13 mouse cellular contexts compared by ENCODE assay signal in the genomic region with DNA sequence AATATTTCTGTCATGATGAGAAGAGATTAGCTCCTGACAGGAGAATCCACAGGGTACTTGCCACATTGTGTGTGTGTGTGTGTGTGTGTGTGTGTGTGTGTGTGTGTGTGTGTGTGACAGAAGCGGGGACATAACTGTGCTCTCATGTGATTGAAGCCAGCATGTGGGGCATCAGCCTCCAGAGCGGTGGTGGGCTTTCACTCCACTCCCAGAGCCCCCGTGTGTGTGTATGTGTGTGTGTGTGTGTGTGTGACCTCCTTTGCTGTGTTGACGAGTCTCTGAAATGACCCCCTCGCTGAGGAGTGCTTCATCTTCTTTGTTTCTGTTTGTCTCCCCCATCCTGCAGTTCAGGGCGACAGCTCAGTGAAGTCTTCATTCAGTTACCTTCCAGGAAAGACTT.
DNase-seq lines count a peak whose midpoint lies in the region; ATAC-seq and TF ChIP-seq lines count a peak whose summit lies in the region.
"Had no signal": no experiment of that assay in that cellular context is flagged by ENCODE, and none has a peak within 500 bp of the region (broad histone marks: within the 10 kb centered on the region; RNA-seq: fewer than 3 reads in every experiment).

No protein-coding gene starts in this region.

- no peaks in the 10 kb centered on the region for H3K9me3 ChIP-seq in forebrain, embryonic 13.5 days (replicated peaks)
- H3K9me3 ChIP-seq in limb, embryonic 10.5 days (replicated peaks) = no peaks in the 10 kb centered on the region
- no peaks in the 10 kb centered on the region for H3K9me3 ChIP-seq in neural tube, embryonic 14.5 days (ENCODE audit: control insufficient read depth, low read length)

- peaks cover 33% of the 10 kb centered on the region for H3K36me3 ChIP-seq in forebrain, embryonic 13.5 days (ENCODE audit: poor library complexity, severe bottlenecking)
- peaks cover 44% of the 10 kb centered on the region for H3K36me3 ChIP-seq in limb, embryonic 10.5 days
- H3K36me3 ChIP-seq in neural tube, embryonic 14.5 days (ENCODE audit: control insufficient read depth, insufficient read depth, low read length) = peaks cover 10% of the 10 kb centered on the region

- peak; percentile 26 to 44 for DNase-seq in cerebellum, postnatal 10 days
- no peak for DNase-seq in limb, embryonic 10.5 days (ENCODE audit: low spot score)
- DNase-seq in left cerebral cortex, adult 2 months (ENCODE audit: extremely low spot score in 1 of 2, low spot score in 2 of 2) = no peak
- no peak for DNase-seq in right cerebral cortex, adult 18-20 months
- DNase-seq: cerebellum, adult 9-10 months; heart, postnatal 10 days; thymus, postnatal 36 days had no signal

- no peaks in the 10 kb centered on the region for H3K27me3 ChIP-seq in forebrain, embryonic 13.5 days
- no peaks in the 10 kb centered on the region for H3K27me3 ChIP-seq in limb, embryonic 10.5 days (ENCODE audit: low read depth, poor library complexity, severe bottlenecking)
- no peaks in the 10 kb centered on the region for H3K27me3 ChIP-seq in neural tube, embryonic 14.5 days (ENCODE audit: control insufficient read depth, insufficient read depth, low read length)

- peaks cover 36% of the 10 kb centered on the region for H3K4me1 ChIP-seq in forebrain, embryonic 13.5 days
- H3K4me1 ChIP-seq in limb, embryonic 10.5 days = peaks cover 18% of the 10 kb centered on the region
- H3K4me1 ChIP-seq in neural tube, embryonic 14.5 days (ENCODE audit: control insufficient read depth, insufficient read depth, low read length) = peaks cover 19% of the 10 kb centered on the region

- intact Hi-C loops in left cerebral cortex, adult 2 months (cut with DNase I) = no loop called here

- peak overlapping the region; percentile 54; the same call in 1 of the 2 replicates for H3K9ac ChIP-seq in forebrain, embryonic 13.5 days
- H3K9ac ChIP-seq in neural tube, embryonic 14.5 days (replicated peaks; ENCODE audit: low read depth, low read length) = peak overlapping the region; percentile 33; the same call in 1 of the 2 replicates

- WGBS in forebrain, embryonic 13.5 days = 10% methylated on average over 5 of the region's 6 CpGs
- WGBS in limb, embryonic 10.5 days = 87% methylated on average over 6 of the region's 6 CpGs
- WGBS in neural tube, embryonic 14.5 days = 24% methylated on average over 6 of the region's 6 CpGs

- peak overlapping the region; percentile 56 for H3K4me2 ChIP-seq in forebrain, embryonic 13.5 days
- H3K4me2 ChIP-seq in neural tube, embryonic 14.5 days (ENCODE audit: low read depth, low read length) = peak overlapping the region; percentile 35; the same call in 1 of the 2 replicates

- TF ChIP-seq CTCF in left cerebral cortex, adult 2 months (IDR thresholded peaks at IDR 0.05) = no peak

- peak overlapping the region; percentile 97 for H3K27ac ChIP-seq in forebrain, embryonic 13.5 days
- H3K27ac ChIP-seq in limb, embryonic 10.5 days = peak overlapping the region; percentile 83
- peak overlapping the region; percentile 93 for H3K27ac ChIP-seq in neural tube, embryonic 14.5 days (ENCODE audit: low read depth, low read length)
- H3K27ac ChIP-seq in left cerebral cortex, adult 2 months = no peak overlapping the region
- H3K27ac ChIP-seq: kidney, postnatal 0 days had no signal

- ATAC-seq in cerebellum, adult (ENCODE audit: insufficient number of reproducible peaks, low FRiP score, low TSS enrichment) = no peak
- ATAC-seq in forebrain, embryonic 13.5 days = peak; percentile 67
- peak; percentile 66 for ATAC-seq in neural tube, embryonic 14.5 days (ENCODE audit: low read depth)
- ATAC-seq in granulocyte monocyte progenitor cell, adult 5-6 weeks (replicated peaks; ENCODE audit: poor library complexity, severe bottlenecking) = no peak

- 0 out of 2 replicates have a peak overlapping the region, but pooled peaks have one; percentile 11 for H3K4me3 ChIP-seq in forebrain, embryonic 13.5 days
- H3K4me3 ChIP-seq in limb, embryonic 10.5 days = no peak overlapping the region
- no peak overlapping the region for H3K4me3 ChIP-seq in neural tube, embryonic 14.5 days (ENCODE audit: low read depth, low read length)
- no peak overlapping the region for H3K4me3 ChIP-seq in left cerebral cortex, adult 2 months
- H3K4me3 ChIP-seq: erythroblast, embryonic 14.5 days had no signal

Comparison
In these comparisons a context has a peak if more than half of its experiments do, and no peak if none do; other contexts are left out.
1. DNase-seq: peak in cerebellum, postnatal 10 days (2 of 2); none in limb, embryonic 10.5 days (single experiment), left cerebral cortex, adult 2 months (0 of 2) and right cerebral cortex, adult 18-20 months (single experiment).
2. ATAC-seq: peak in forebrain, embryonic 13.5 days (single experiment) and neural tube, embryonic 14.5 days (single experiment); none in cerebellum, adult (single experiment) and granulocyte monocyte progenitor cell, adult 5-6 weeks (single experiment).